Mouse (Mus musculus) adrenal gland, postnatal 36 days (tissue): ENCODE results near the gene Rap1gap2. TPM values are rescaled to one million over a fixed set of nuclear protein-coding genes. Genes with fewer than 3 reads are reported as not detected.

Source experiments
- DNase-seq, 2 experiments: peaks; one replicate each; pipeline ENCODE4 v3.0.0; 2021; ENCODE audit warnings: mixed read lengths in 1 of 2
- total RNA-seq, 2 experiments: library from RNA; stranded (reverse); gene quantifications; 2 replicates each; pipeline ENCODE4 v1.2.3; 2021

Gene Rap1gap2
- total RNA-seq, 2 experiments from 2014 or later, result 8.3 to 10.5 TPM

- DNase-seq, result no peak
Measured at GRCm38 (mm10) chr11:74502485-74502884, 108.2 kb downstream of the Rap1gap2 start.

- DNase-seq, result no peak
Measured at GRCm38 (mm10) chr11:74501989-74502388, 108.7 kb downstream of the Rap1gap2 start.

GRCm38 (mm10) chr11:74501061-74501460 is 109.7 kb downstream of the Rap1gap2 start:
- DNase-seq, result no peak

GRCm38 (mm10) chr11:74499521-74500099 is 111.1 kb downstream of the Rap1gap2 start:
- no peak for DNase-seq

GRCm38 (mm10) chr11:74499058-74499457 is 111.7 kb downstream of the Rap1gap2 start:
- no peak for DNase-seq

GRCm38 (mm10) chr11:74496581-74496980 is 114.1 kb downstream of the Rap1gap2 start:
- no peak for DNase-seq

- DNase-seq, result no peak
Measured at GRCm38 (mm10) chr11:74493936-74494335, 116.8 kb downstream of the Rap1gap2 start.

GRCm38 (mm10) chr11:74493172-74493862 is 117.4 kb downstream of the Rap1gap2 start:
- DNase-seq, result no peak

- DNase-seq, result no peak
Measured at GRCm38 (mm10) chr11:74491130-74491529, 119.6 kb downstream of the Rap1gap2 start.

GRCm38 (mm10) chr11:74489239-74489638 is 121.5 kb downstream of the Rap1gap2 start:
- no peak for DNase-seq

GRCm38 (mm10) chr11:74487952-74488351 is 122.8 kb downstream of the Rap1gap2 start:
- no peak for DNase-seq

- DNase-seq, result no peak
Measured at GRCm38 (mm10) chr11:74485435-74486217, 125.1 kb downstream of the Rap1gap2 start.

GRCm38 (mm10) chr11:74483871-74484270 is 126.8 kb downstream of the Rap1gap2 start:
- DNase-seq, result no peak

GRCm38 (mm10) chr11:74483153-74483817 is 127.4 kb downstream of the Rap1gap2 start:
- DNase-seq, result no peak

- no peak for DNase-seq
Measured at GRCm38 (mm10) chr11:74481797-74482196, 128.9 kb downstream of the Rap1gap2 start.

- no peak for DNase-seq
Measured at GRCm38 (mm10) chr11:74479715-74480289, 130.9 kb downstream of the Rap1gap2 start.

GRCm38 (mm10) chr11:74478877-74479276 is 131.8 kb downstream of the Rap1gap2 start:
- no peak for DNase-seq

- no peak for DNase-seq
Measured at GRCm38 (mm10) chr11:74472671-74473070, 138.0 kb downstream of the Rap1gap2 start.

- DNase-seq, result no peak
Measured at GRCm38 (mm10) chr11:74468195-74468594, 142.5 kb downstream of the Rap1gap2 start.

GRCm38 (mm10) chr11:74465712-74466111 is 145.0 kb downstream of the Rap1gap2 start:
- DNase-seq, result peak in 1 of 2 experiments; percentile 23

GRCm38 (mm10) chr11:74464181-74464977 is 146.3 kb downstream of the Rap1gap2 start:
- DNase-seq, result no peak
